Mouse (Mus musculus) Muller cell, postnatal 12 days (primary cell): ENCODE results near the gene Gzmd.
"Not testable (repeated sequence)": the region's sequence is repeated elsewhere in the genome, so short reads cannot be mapped to it uniquely, and the experiment has no call there.

Source experiments
- DNase-seq: peaks from one replicate; pipeline ENCODE4 v3.0.0-alpha.2; 2015; ENCODE audit errors: inconsistent ontology term

The Gzmd gene

DNA sequence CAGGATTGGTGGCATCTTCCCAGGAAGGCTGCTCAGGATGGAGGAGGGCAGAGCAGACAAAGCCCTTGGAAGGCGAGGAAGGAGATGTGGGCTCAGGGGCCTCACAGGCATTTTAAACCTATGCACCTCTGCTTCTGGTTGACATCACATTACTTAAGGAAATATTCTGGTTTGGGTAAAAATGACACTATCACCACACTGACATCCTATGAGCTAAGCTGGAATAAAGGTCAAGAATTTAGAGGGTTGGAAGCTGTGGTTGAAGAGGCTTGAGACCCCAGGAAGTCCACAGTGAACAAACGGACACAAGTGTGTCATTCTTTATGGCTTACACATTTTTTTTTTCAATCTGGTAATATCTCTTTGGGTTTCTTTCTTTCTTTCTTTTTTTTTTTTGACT lies at the start of gene Gzmd:
Gene Gzmd, minus strand, starts transcription at position 101 of the 400 bp plus-strand sequence.
- not testable (repeated sequence) for DNase-seq

- DNase-seq: peak; percentile 14
Measured at GRCm38 (mm10) chr14:56177651-56178050, 45.2 kb upstream of the Gzmd start.

GRCm38 (mm10) chr14:56174499-56174898 lies 42.1 kb upstream of the Gzmd start, which contains the start of gene Gzmn:
Gene Gzmn (minus strand): TSS chr14:56174599.
- DNase-seq: no peak

DNA sequence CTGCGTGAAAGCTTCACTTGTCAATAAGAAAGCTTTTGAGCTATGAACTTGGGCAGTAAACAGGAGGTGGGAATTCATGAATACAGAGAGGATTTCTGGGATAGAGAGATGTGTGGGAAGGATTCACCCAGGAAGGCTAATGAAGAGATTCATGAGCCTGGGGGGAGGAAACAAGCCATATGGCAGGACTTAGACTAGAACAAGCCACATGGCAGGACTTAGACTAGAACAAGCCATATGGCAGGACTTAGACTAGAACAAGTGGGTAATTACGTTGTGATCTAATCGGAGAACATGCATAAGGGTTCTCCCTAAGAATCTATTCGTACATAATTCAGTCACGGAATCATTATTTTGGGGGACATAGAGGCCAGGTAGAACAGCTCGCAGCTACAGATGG lies 41.0 kb upstream of the Gzmd start:
- DNase-seq: no peak

- no peak for DNase-seq
Measured at GRCm38 (mm10) chr14:56172744-56173143, 40.3 kb upstream of the Gzmd start.

GRCm38 (mm10) chr14:56168009-56168408 lies 35.6 kb upstream of the Gzmd start:
- DNase-seq: no peak

GRCm38 (mm10) chr14:56162109-56162508 lies 29.7 kb upstream of the Gzmd start:
- no peak for DNase-seq

- DNase-seq: not testable (repeated sequence)
Measured at GRCm38 (mm10) chr14:56159479-56159878, 27.1 kb upstream of the Gzmd start, which contains the start of gene Gzmg. Gene Gzmg (minus strand): TSS chr14:56159579.

- DNase-seq: no peak
Measured at GRCm38 (mm10) chr14:56155340-56155739, 22.9 kb upstream of the Gzmd start.

DNA sequence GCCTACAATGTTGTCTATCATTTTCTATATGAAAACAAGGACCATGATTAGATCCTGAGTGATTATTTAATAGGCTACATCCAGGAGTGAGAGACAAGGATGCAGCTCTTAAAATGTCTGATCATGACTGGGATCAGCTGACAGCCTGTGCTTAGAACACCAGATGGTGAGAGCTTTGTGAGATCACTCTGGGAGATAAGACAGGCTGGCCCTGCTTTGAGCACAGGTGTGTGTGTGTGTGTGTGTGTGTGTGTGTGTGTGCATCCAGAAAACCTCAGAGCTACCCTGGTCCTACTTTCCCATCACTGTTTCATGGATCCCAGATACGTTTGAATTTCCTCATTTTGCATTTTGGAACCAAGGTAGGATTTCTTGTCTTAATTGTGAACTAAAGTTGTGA lies 1.3 kb upstream of the Gzmd start:
- DNase-seq: not testable (repeated sequence)

DNA sequence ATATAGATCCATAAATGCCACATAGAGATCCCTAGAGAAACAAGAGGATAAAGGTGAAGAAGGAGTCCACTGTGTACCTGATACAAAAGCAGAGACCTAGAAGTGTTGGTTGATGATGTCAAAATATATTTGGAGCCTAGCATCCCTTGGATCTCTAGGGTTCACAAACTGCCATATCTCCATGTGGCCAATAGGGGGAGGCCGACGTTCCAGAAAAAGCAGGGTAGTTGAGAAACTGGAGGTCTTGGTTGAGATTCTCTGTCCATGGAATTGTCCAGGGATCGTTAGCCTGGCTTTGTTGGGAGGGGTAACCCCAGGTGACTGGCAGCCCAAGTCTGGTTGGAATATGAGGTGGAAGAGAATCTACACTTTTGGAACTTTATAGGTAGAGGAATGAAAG lies 4.1 kb downstream of the Gzmd start:
- DNase-seq: no peak

DNA sequence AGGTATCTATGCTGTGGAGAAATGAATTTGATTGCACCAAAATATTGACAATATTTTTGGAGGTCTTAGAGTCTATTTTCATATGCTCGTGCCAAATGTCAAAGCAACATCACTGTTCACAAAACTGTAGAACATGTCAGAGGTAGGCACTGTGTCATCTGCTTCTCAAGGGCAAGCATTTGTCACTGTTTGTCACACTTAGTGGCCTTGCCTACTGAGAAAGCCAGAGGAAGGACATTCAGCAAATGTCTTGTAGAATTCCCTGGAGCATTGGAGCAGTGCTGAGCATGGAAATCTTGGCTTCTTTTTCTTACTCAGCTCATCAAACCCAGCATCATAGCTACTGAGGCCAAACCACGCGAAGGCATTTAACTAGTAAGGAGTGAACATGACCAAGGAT lies 8.9 kb downstream of the Gzmd start:
- no peak for DNase-seq

DNA sequence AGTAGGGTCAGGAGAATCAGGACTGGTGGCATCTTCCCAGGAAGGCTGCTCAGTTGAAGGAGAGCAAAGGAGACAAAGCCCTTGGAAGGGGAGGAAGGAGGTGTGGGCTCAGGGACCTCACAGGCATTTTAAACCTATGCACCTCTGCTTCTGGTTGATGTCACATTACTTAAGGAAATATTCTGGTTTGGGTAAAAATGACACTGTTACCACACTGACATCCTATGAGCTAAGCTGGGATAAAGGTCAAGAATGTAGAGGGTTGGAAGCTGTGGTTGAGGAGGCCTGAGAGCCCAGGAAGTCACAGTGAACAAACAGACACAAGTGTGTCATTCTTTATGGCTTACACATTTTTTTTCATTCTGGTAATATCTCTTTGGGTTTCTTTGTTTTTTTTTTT lies 11.9 kb downstream of the Gzmd start, which contains the start of gene Gzme:
Gene Gzme, minus strand, starts transcription at position 101 of the 400 bp plus-strand sequence.
- DNase-seq: no peak

DNA sequence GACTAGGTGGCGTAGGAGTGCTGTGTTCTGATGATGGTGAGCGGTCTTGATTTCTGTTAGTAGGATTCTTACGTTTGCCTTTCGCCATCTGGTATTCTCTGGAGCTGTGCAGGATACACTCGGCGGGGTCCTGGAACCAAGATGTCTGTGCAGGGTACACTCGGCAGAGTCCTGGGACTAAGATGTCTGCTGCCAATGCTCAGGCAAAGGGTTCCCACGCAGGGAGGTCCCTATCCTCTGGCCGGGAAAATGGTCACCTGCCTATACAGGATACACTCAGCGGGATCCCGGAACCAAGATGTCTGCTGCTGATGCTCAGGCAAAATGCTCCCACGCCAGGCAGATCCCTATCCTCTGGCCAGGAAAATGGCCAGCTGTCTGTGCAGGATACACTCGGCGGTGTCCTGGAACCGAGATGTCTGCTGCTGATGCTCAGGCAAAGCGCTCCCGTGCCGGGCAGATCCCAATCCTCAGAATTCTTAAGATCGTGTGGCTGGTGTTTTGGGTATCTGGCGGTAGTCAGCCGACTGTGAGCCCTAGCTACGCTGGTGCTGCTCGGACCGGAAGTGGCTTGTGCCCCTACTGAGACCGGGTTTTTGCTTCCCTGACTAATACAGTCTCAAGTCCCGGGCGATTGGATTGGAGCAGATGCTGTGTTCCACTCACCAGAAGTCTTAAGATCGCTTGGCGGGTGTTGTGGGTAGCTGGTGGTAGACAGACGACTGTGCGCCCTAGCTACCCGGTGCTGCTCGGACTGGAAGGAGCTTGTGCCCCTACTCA lies 16.7 kb downstream of the Gzmd start:
- not testable (repeated sequence) for DNase-seq

DNA sequence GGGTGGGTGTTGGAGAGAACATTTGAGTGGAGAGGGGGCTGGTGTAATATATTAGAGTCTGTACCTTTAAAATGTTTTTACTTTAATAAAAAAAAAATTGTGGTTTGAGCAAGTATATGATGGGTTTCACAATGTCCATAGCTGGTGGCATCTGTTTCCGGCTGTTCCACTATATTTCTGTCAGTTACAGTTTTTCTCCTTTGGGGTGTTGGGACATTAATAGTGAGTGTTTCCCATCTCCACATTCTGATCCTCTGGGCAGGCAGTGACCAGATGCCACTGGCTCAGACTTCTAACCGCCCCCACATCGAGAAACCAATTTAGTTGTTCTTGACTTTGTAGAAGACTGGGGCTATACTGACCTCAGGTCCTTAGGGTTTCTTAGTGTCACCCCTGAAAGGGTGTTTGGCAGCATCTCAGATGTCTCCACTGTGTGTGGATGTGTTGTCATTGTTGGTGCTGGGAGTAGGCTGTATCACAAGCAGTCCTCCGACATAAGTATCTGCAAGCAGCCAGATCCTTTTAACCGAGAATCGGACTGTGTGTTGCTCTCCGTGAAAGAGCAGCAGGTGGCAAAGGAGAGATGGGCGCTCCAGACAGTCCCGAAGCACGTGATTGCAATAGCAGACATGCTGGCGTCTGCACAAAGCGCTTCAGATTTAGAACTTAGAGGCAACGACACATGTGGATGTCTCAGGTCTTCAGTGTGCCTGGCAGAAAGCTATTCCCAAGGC lies 26.8 kb downstream of the Gzmd start:
- DNase-seq: no peak

GRCm38 (mm10) chr14:56105016-56105415 lies 27.4 kb downstream of the Gzmd start:
- DNase-seq: no peak

DNA sequence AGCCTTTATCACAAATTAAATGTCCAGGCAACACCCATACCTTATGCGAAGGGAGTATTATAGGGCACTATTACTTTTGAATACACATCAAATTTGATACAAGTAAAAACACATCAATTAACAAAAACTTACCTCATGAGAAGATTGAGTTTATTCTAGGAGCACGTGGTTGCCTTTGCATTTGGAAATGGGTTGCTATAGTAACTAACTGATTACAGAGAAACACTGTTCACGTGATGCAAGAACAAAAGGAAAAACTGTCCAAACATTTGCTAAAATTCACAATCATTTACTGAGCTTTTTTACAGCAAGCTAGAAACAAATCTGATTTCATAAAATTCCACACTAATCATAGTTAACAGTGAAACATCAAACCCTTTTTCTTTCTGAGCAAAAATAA lies 29.0 kb downstream of the Gzmd start:
- DNase-seq: no peak

DNA sequence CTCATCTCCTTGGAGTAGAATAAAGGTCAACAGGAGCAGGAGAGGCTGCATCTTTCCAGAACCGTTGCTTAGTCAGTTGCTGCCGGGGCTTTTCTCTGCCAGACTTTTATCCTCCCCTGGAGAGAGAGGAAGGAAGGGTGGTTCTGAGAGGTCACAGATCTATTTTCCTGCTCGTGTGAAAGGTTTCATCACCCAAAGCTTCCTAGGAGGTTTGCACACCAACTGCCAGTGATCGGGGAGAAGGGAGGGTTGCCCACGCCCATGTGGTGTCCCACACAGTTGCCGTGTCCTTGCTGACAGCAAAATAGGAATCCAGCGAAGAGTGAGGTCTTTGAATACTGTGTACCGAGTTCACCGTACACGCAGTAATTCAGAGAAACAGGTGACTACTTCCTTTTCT lies 30.0 kb downstream of the Gzmd start, which contains the start of gene Ctsg:
Gene Ctsg, minus strand, starts transcription at position 189 of the 400 bp plus-strand sequence.
- DNase-seq: no peak

DNA sequence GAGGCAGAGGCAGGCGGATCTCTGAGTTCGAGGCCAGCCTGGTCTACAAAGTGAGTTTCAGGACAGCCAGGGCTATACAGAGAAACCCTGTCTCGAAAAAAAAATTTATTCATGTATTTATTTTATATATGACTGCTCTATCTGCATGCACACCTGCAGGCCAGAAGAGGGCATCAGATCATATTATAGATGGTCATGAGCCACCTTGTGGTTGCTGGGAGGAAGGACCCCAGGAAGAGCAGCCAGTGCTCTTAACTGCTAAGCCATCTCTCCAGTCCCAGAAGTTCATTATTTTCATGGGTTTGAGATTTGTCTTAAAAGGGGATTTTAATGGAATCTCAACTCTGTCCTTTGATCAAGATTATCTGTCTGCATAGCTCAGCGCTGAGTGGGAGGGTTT lies 33.5 kb downstream of the Gzmd start:
- peak; percentile 12 for DNase-seq

GRCm38 (mm10) chr14:56097597-56097996 lies 34.8 kb downstream of the Gzmd start:
- DNase-seq: no peak

GRCm38 (mm10) chr14:56093353-56093752 lies 39.1 kb downstream of the Gzmd start:
- DNase-seq: no peak

GRCm38 (mm10) chr14:56086711-56087110 lies 45.7 kb downstream of the Gzmd start:
- no peak for DNase-seq

GRCm38 (mm10) chr14:56085167-56085566 lies 47.2 kb downstream of the Gzmd start, which contains the start of gene Mcpt8:
Gene Mcpt8 (minus strand): TSS chr14:56085273.
- DNase-seq: no peak
